Mouse (Mus musculus): ENCODE data around the gene Stxbp1. TPM values are rescaled to one million over a fixed set of nuclear protein-coding genes. Genes with fewer than 3 reads are reported as not detected.

Stxbp1 gene
- polyA plus RNA-seq, 1 experiment: 2.3 TPM

- TF ChIP-seq GATA1 (IDR thresholded peaks at IDR 0.05; ENCODE audit: low read length): no peak
These were observed 22.3 kb downstream of the Stxbp1 start for GRCm38 (mm10) chr2:32824778-32825177.

- TF ChIP-seq GATA1 (IDR thresholded peaks at IDR 0.05; ENCODE audit: low read length): no peak
These were observed 22.9 kb downstream of the Stxbp1 start for GRCm38 (mm10) chr2:32824181-32824580.

- TF ChIP-seq GATA1 (IDR thresholded peaks at IDR 0.05; ENCODE audit: low read length): no peak
These were observed 23.4 kb downstream of the Stxbp1 start for GRCm38 (mm10) chr2:32823579-32824154.

GRCm38 (mm10) chr2:32823153-32823552 is 23.9 kb downstream of the Stxbp1 start:
- TF ChIP-seq GATA1 (IDR thresholded peaks at IDR 0.05; ENCODE audit: low read length): no peak

GRCm38 (mm10) chr2:32822643-32823042 is 24.4 kb downstream of the Stxbp1 start:
- no peak for TF ChIP-seq GATA1 (IDR thresholded peaks at IDR 0.05; ENCODE audit: low read length)

- TF ChIP-seq GATA1 (IDR thresholded peaks at IDR 0.05; ENCODE audit: low read length): no peak
These were observed 25.8 kb downstream of the Stxbp1 start for GRCm38 (mm10) chr2:32821041-32821802.

GRCm38 (mm10) chr2:32818208-32818607 is 28.8 kb downstream of the Stxbp1 start:
- no peak for TF ChIP-seq GATA1 (IDR thresholded peaks at IDR 0.05; ENCODE audit: low read length)

GRCm38 (mm10) chr2:32817589-32817988 is 29.5 kb downstream of the Stxbp1 start:
- no peak for TF ChIP-seq GATA1 (IDR thresholded peaks at IDR 0.05; ENCODE audit: low read length)

GRCm38 (mm10) chr2:32816946-32817581 is 30.0 kb downstream of the Stxbp1 start:
- TF ChIP-seq GATA1 (IDR thresholded peaks at IDR 0.05; ENCODE audit: low read length): no peak

GRCm38 (mm10) chr2:32816497-32816896 is 30.5 kb downstream of the Stxbp1 start:
- TF ChIP-seq GATA1 (IDR thresholded peaks at IDR 0.05; ENCODE audit: low read length): no peak

- TF ChIP-seq GATA1 (IDR thresholded peaks at IDR 0.05; ENCODE audit: low read length): no peak
These were observed 35.1 kb downstream of the Stxbp1 start for GRCm38 (mm10) chr2:32811959-32812358.

- no peak for TF ChIP-seq GATA1 (IDR thresholded peaks at IDR 0.05; ENCODE audit: low read length)
These were observed 38.1 kb downstream of the Stxbp1 start for GRCm38 (mm10) chr2:32808816-32809566.

- TF ChIP-seq GATA1 (IDR thresholded peaks at IDR 0.05; ENCODE audit: low read length): no peak
These were observed 48.6 kb downstream of the Stxbp1 start for GRCm38 (mm10) chr2:32798251-32798962.

- TF ChIP-seq GATA1 (IDR thresholded peaks at IDR 0.05; ENCODE audit: low read length): no peak
These were observed 51.2 kb downstream of the Stxbp1 start for GRCm38 (mm10) chr2:32795748-32796418.

GRCm38 (mm10) chr2:32791297-32791696 is 55.7 kb downstream of the Stxbp1 start:
- no peak for TF ChIP-seq GATA1 (IDR thresholded peaks at IDR 0.05; ENCODE audit: low read length)

Measured in G1E-ER4 (cell line).